Mouse (Mus musculus) ovary, postnatal 36 days (tissue): ENCODE data around the gene Myof.

Experiments
- DNase-seq: peaks from one replicate; pipeline ENCODE4 v3.0.0; 2022; ENCODE audit warnings: low spot score, mixed read lengths

Myof gene

GRCm38 (mm10) chr19:37946696-37947095 is 96.7 kb downstream of the Myof start:
- no peak for DNase-seq

DNA sequence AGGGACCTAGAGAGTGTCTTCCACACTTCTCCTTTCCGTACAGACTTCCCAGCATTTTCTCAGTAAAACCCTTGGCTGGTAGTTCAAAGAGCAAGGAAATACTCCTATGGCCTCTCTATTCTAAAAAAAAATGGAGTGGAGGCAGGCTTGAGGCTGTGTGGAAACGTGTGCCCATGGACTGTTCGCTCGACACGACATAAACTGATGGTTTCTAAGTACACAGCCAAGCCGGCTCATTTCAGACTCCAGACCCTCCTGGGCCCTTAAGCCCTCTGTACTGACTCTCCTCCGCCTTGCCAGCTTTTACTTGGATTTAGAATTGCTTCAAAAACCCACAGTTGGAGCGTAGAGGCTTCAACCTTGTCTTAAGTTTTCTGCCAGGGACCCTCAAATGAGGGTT is 97.3 kb downstream of the Myof start:
- DNase-seq = no peak

GRCm38 (mm10) chr19:37939203-37939602 is 104.2 kb downstream of the Myof start:
- no peak for DNase-seq

- no peak for DNase-seq
These were observed 106.3 kb downstream of the Myof start for GRCm38 (mm10) chr19:37937092-37937491.

- no peak for DNase-seq
These were observed 108.7 kb downstream of the Myof start for GRCm38 (mm10) chr19:37934640-37935039.

DNA sequence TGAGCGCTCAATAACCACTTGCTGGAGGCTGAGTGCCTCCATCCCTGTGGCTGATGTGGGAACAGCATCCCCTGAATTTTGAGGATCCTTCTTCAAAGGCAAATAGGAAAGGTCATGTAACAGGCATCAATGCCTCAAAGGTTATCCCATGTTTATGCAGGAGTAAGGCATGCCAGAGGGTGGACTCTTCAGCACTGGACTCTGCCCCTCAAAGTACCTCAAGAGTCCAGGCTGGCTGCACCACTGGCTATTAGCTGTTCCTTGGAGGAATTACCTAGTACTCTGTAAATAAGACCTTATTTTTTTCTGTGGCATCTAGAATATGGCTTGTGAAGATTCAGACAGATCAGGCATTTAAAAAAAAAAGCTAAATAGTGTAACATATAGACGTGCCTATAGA is 111.2 kb downstream of the Myof start:
- no peak for DNase-seq

- no peak for DNase-seq
These were observed 115.5 kb downstream of the Myof start for GRCm38 (mm10) chr19:37927911-37928310.

DNA sequence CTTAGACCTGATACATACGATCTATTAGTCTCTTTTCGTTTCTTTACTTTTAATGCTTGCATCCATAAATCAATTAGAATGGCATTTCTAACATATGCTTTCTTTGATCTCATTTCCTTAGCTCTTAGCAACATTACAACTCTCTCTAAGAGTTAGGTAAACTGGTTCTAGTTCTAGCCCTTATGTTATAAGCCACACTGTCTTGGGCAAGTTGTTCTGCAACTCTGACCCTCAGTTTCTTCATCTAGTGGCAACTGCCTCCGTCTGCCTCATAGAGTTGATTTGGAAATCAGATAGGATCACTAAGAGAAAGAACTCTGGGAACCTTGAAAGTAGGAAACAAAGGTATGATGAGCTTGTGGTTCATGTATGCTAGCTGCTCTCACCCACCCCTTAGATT is 118.1 kb downstream of the Myof start:
- DNase-seq = no peak

- peak; percentile 19 for DNase-seq
These were observed 119.1 kb downstream of the Myof start for GRCm38 (mm10) chr19:37924266-37924665.

DNA sequence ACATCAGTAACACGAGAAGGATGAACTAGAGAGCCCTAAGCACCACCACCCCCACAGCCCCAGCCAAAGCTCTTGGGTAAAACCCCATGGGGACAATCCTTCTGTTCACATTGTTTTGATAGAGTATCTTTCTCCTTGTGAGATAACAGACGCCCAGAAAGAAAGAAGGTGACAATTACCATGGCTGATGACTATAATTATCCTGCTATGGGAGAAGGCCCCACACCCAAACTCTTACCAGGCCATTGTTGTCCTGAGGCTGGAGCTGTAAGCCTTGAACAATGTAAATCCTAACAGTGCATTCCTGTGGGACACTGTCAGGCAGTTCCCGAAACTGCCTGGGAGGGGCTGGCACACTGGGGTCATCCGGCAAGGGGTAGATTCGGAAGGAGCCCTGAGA is 122.3 kb downstream of the Myof start:
- DNase-seq = no peak

GRCm38 (mm10) chr19:37918515-37918932 is 124.9 kb downstream of the Myof start:
- no peak for DNase-seq

DNA sequence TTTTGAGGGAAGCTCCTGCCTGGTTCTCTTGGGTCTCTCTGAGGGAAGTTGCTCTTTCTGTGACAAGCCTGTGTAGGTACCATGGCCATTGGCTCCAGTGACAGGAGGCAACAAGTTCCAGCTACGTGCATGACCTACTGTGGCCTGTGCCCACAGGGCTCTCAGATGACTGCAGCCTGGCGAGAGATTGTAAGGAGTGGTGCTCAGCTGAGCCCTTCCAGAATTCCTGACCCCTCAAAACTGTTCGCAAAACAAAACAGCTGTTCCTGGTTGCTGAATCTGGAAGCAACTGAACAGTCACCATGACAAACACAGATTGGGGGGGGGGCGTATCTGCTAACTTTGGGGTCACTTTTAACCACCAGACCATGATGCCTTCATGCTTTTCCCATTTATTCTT is 129.1 kb downstream of the Myof start:
- no peak for DNase-seq

GRCm38 (mm10) chr19:37912501-37912900 is 130.9 kb downstream of the Myof start:
- DNase-seq = no peak

GRCm38 (mm10) chr19:37909830-37910261 is 133.5 kb downstream of the Myof start:
- DNase-seq = no peak

- no peak for DNase-seq
These were observed 135.7 kb downstream of the Myof start for GRCm38 (mm10) chr19:37907451-37908320.

DNA sequence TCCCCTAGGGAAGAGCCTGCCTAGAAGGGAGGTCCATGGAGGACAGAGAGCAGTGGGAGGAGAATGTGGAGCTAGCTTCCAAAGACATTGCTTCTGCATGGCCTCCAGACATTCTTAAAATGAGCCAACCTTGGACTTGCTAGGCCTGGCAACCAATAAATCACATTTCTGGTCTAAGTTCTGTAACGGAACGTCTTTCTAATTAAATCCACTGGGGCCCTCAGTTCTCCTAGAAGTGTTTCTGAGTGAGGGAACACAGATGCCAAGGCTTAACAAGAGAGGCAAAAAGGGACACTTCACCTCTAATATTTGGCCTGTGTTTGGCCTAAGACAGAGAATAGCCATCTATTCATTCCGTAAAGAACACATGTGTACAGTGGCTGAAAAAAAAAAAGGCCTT is 136.5 kb downstream of the Myof start:
- no peak for DNase-seq

GRCm38 (mm10) chr19:37896081-37896480 is 147.3 kb downstream of the Myof start:
- DNase-seq = no peak

DNA sequence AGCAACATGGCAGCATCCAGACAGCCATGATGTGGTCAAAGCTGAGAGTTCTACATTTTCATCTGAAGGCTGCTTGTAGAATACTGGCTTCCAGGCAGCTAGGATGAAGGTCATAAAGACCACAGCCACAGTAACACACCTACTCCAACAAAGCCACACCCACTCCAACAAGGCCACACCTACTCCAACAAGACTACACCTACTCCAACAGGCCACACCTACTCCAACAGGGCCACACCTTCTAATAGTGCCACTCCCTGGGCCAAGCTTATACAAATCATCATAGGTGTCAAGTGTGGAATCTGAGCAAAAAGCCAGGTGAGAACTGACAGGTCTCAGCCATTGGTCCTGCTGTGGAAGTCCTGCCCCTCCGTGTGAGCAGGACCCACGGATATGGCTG is 152.4 kb downstream of the Myof start:
- DNase-seq = no peak

- no peak for DNase-seq
These were observed 156.8 kb downstream of the Myof start for GRCm38 (mm10) chr19:37886355-37887120.

GRCm38 (mm10) chr19:37881431-37882081 is 161.8 kb downstream of the Myof start:
- no peak for DNase-seq

DNA sequence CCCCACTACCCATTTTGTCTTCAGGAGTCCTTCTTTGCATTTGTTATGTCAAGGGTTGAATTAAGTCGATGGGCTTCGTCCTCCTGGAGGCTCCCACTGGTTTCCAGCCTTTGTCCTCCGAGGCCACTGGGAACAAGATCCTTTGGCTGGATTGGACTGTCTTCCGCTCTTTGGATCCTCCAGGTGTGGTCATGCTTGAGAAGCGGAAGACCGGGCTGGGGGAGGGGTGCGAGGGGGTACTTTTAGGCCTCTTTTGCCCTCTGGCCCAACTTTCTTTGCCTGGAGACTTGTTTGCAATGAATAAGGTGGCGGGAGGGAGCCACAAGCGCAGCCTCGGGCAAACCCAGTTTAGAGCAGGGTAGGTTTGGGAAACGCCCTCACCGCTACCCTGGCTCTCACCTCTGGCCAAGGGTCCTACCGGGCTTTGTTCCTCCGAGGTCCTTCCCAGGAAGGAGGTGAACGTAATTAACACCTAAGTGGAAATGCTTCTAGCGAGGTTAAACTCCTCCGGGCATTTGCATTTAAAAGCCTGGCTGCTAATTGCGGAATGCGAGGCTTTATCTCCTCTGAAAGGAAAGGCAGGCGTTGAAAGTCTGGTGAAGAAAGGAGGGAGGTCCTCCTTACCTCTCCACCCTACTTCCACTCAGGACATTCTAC is 165.7 kb downstream of the Myof start:
- DNase-seq = no peak

DNA sequence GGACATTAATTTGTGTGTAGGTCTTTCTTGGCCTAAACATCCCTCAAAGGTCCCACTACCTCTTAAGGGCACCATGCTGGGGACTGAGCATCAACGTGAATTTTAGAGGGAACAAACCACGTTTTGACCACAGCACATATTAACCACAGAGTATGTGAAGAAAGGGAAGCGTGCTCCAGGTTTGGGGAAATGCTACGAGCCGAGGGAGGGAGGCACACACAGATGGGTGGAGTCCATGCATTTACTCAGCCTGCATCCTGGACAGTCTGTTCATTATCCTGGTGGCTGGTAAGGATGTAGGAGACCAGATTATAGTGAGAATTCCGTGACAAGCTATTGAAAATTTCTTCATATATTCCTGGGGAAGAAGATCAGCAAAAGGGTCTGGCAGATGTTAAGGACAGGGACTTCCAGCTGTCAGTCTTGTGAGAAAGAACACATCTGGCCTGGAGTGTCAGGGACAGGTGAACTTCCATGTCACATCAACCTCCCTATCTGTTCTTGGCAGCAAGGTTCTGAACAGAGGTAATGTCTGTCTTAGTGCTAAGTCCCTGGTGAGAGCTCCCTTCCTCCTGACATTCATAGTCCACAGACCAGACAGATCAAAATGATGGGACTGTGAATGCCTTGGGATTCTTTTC is 166.7 kb downstream of the Myof start:
- DNase-seq = no peak
